Mouse (Mus musculus) B cell, adult (primary cell): Measurements from ENCODE around the gene Gm7030. TPM values are rescaled to one million over a fixed set of nuclear protein-coding genes. Genes with fewer than 3 reads are reported as not detected.

Experiments used
- total RNA-seq: library from RNA; stranded (reverse); gene quantifications from 4 replicates; pipeline ENCODE4 v1.2.4, GENCODE M21; 2023; ENCODE audit not compliant: inconsistent age

Gm7030 gene
- total RNA-seq: 15.0 to 19.5 TPM (median 18.6 TPM) in 4 replicates

GRCm38 (mm10) chr17:36128968-36129817 is at the start of gene Gm7030:
TSS of gene Gm7030 (minus strand) at chr17:36129425.

GRCm38 (mm10) chr17:36168039-36168652 is 38.9 kb upstream of the Gm7030 start, which contains the start of gene Gm8909:
TSS of gene Gm8909 (minus strand) at chr17:36168537.

GRCm38 (mm10) chr17:36121352-36122020 is 7.7 kb downstream of the Gm7030 start, which contains the start of gene Gm19684:
TSS of gene Gm19684 (plus strand) at chr17:36121678.

Other genes starting within 250 kb of the Gm7030 start
- gene Dhx16, start 249.6 kb downstream of the Gm7030 start, total RNA-seq: 103 to 128 TPM (median 115 TPM) in 4 replicates
- gene 2310061I04Rik, start 232.0 kb downstream of the Gm7030 start, total RNA-seq: 16.2 to 22.4 TPM (median 19.8 TPM) in 4 replicates
- gene Atat1, start 219.3 kb downstream of the Gm7030 start, total RNA-seq: 14.7 to 21.4 TPM (median 18.2 TPM) in 4 replicates
- gene Mrps18b, start 213.0 kb downstream of the Gm7030 start, total RNA-seq: 69.7 to 78.6 TPM (median 73.2 TPM) in 4 replicates
- gene Ppp1r10, start 213.0 kb downstream of the Gm7030 start, total RNA-seq: 159 to 172 TPM (median 168 TPM) in 4 replicates
- gene Abcf1, start 159.7 kb downstream of the Gm7030 start, total RNA-seq: 114 to 128 TPM (median 125 TPM) in 4 replicates
- gene Gnl1, start 149.6 kb downstream of the Gm7030 start, total RNA-seq: 72.2 to 88.6 TPM (median 80.9 TPM) in 4 replicates
- gene Prr3, start 149.2 kb downstream of the Gm7030 start, total RNA-seq: 83.4 to 98.8 TPM (median 91.2 TPM) in 4 replicates
- gene H2-T24, start 108.9 kb downstream of the Gm7030 start, total RNA-seq: 41.2 to 56.0 TPM (median 48.9 TPM) in 4 replicates
- gene H2-T23, start 96.6 kb downstream of the Gm7030 start, total RNA-seq: 313 to 352 TPM (median 345 TPM) in 4 replicates
- 87.9 to 100 TPM (median 90.8 TPM) in 4 replicates for gene H2-T22, start 86.7 kb downstream of the Gm7030 start, total RNA-seq
- 0.35 to 1.7 TPM (median 0.96 TPM) in 3 of 4 replicates, not detected in the other for gene Gm6034, start 86.5 kb downstream of the Gm7030 start, total RNA-seq
- gene Gm11127, start 71.1 kb downstream of the Gm7030 start, total RNA-seq: 58.1 to 68.2 TPM (median 65.7 TPM) in 4 replicates
- gene Gm19684, start 7.7 kb downstream of the Gm7030 start, total RNA-seq: 0.70 to 2.7 TPM (median 2.0 TPM) in 4 replicates
- 0.93 TPM in 1 of 4 replicates, not detected in the others for gene Gm8909, start 39.1 kb upstream of the Gm7030 start, total RNA-seq
- not detected in 4 replicates for gene H2-T3, start 60.9 kb upstream of the Gm7030 start, total RNA-seq
- gene Rpp21, start 128.6 kb upstream of the Gm7030 start, total RNA-seq: 64.8 to 74.6 TPM (median 67.0 TPM) in 4 replicates
- 83.2 to 83.7 TPM (median 83.4 TPM) in 4 replicates for gene Trim39, start 142.8 kb upstream of the Gm7030 start, total RNA-seq
- gene H2-M10.2, start 157.1 kb upstream of the Gm7030 start, total RNA-seq: not detected in 4 replicates
- gene H2-M10.1, start 196.7 kb upstream of the Gm7030 start, total RNA-seq: not detected in 4 replicates
- not detected in 4 replicates for gene H2-M10.3, start 239.0 kb upstream of the Gm7030 start, total RNA-seq